Mouse (Mus musculus): ENCODE measurements around the gene Ttc41. TPM values are rescaled to one million over a fixed set of nuclear protein-coding genes. Genes with fewer than 3 reads are reported as not detected.

Ttc41 gene
- polyA plus RNA-seq, 1 experiment from 2014 or later = 3.4 TPM

DNA sequence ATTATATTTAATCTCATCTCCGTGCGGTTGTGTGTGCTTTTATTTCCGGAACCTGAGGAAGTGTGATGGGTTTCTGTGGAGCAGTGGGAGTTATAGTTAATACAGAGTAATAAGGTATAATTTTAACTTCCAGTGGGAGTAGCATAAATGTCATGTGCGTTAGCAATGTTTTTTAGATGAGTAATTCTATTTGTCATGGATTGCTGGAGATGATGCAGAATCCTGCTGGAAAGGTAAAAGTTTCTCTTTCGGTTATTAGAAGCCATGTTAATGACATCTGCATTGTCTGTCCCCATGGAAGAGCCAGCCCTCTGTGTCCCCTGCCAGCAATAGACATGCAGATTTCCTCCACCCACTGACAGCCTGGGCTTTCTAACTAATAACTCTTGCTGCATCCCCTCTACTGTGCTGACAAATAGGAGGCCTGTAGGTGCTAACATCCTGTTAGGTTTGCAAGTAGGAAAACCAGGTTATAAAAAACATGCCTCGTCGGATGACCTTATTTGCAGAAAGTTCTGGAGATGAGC lies 83.6 kb downstream of the Ttc41 start:
- ATAC-seq (ENCODE audit: low FRiP score) = no peak
- H3K9me3 ChIP-seq (replicated peaks) = no peaks in the 10 kb centered on the region
- no peak overlapping the region for H3K27ac ChIP-seq
- H3K27me3 ChIP-seq = no peaks in the 10 kb centered on the region
- no peak overlapping the region for H3K9ac ChIP-seq
- peaks cover 12% of the 10 kb centered on the region for H3K4me1 ChIP-seq
- no peak overlapping the region for H3K4me3 ChIP-seq
- H3K4me2 ChIP-seq (replicated peaks) = no peak overlapping the region
- H3K36me3 ChIP-seq = no peaks in the 10 kb centered on the region
- WGBS = 81% methylated on average over 7 of the region's 7 CpGs

GRCm38 (mm10) chr10:86791507-86792184 lies 86.0 kb downstream of the Ttc41 start:
- 78% methylated on average over 7 of the region's 7 CpGs for WGBS

GRCm38 (mm10) chr10:86793509-86793951 lies 87.9 kb downstream of the Ttc41 start:
- H3K9ac ChIP-seq = no peak overlapping the region
- H3K9me3 ChIP-seq (replicated peaks) = no peaks in the 10 kb centered on the region
- H3K27me3 ChIP-seq = no peaks in the 10 kb centered on the region
- 60% methylated on average over 2 of the region's 2 CpGs for WGBS
- no peak for ATAC-seq (ENCODE audit: low FRiP score)
- H3K36me3 ChIP-seq = no peaks in the 10 kb centered on the region
- no peak overlapping the region for H3K4me2 ChIP-seq (replicated peaks)
- no peak overlapping the region for H3K27ac ChIP-seq
- 0 out of 2 replicates have a peak, but pooled peaks cover 5% of the 10 kb centered on the region for H3K4me1 ChIP-seq
- H3K4me3 ChIP-seq = no peak overlapping the region

More at GRCm38 (mm10) chr10:86791507-86792184, 86.0 kb downstream of the Ttc41 start:
- Histone ChIP-seq H3K4me2 (replicated peaks) (no peak overlapping the region), H3K4me3 (no peak overlapping the region), H3K27ac (no peak overlapping the region), H3K36me3 (no peaks in the 10 kb centered on the region), H3K9ac (no peak overlapping the region), H3K4me1 (peaks cover 12% of the 10 kb centered on the region), H3K27me3 (no peaks in the 10 kb centered on the region), H3K9me3 (replicated peaks) (no peaks in the 10 kb centered on the region)
- no peak for ATAC-seq (ENCODE audit: low FRiP score)

DNA sequence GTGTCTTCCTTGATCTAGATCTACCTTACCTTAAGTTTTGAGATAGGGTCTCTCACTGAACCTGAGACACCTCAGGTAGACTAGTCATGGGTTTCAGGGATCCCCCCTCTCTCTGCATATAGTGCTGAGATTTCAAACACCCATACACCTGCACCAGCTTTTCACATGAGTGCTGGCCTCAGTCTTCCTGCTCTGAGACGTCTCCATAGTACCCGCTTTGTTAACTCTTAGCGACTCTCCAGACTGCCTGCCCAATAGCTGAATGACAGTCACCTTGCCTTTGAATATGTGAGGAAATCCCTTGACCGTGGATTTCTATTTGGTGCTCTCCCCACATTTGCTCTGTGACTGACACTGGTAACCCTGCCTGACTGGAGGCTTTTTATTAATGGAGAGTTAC lies 88.6 kb downstream of the Ttc41 start:
- no peaks in the 10 kb centered on the region for H3K9me3 ChIP-seq (replicated peaks)
- H3K4me3 ChIP-seq = no peak overlapping the region
- WGBS = 90% methylated on average over 4 of the region's 4 CpGs
- no peaks in the 10 kb centered on the region for H3K36me3 ChIP-seq
- no peak overlapping the region for H3K4me2 ChIP-seq (replicated peaks)
- no peak overlapping the region for H3K27ac ChIP-seq
- ATAC-seq (ENCODE audit: low FRiP score) = no peak
- 0 out of 2 replicates have a peak, but pooled peaks cover 5% of the 10 kb centered on the region for H3K4me1 ChIP-seq
- H3K9ac ChIP-seq = no peak overlapping the region
- H3K27me3 ChIP-seq = no peaks in the 10 kb centered on the region

GRCm38 (mm10) chr10:86794794-86795535 lies 89.4 kb downstream of the Ttc41 start:
- ATAC-seq (ENCODE audit: low FRiP score) = no peak
- Histone ChIP-seq H3K27me3 (no peaks in the 10 kb centered on the region), H3K27ac (no peak overlapping the region), H3K4me3 (no peak overlapping the region), H3K4me1 (0 out of 2 replicates have a peak, but pooled peaks cover 5% of the 10 kb centered on the region), H3K4me2 (replicated peaks) (no peak overlapping the region), H3K9ac (no peak overlapping the region), H3K36me3 (no peaks in the 10 kb centered on the region), H3K9me3 (replicated peaks) (no peaks in the 10 kb centered on the region)
- WGBS = 89% methylated on average over 9 of the region's 9 CpGs

- peak; percentile 35; the same call in 1 of the 2 replicates for ATAC-seq (ENCODE audit: low FRiP score)
These were observed 90.6 kb downstream of the Ttc41 start for GRCm38 (mm10) chr10:86796073-86796741.

GRCm38 (mm10) chr10:86807362-86807761 lies 101.8 kb downstream of the Ttc41 start:
- ATAC-seq (ENCODE audit: low FRiP score) = no peak
- 92% methylated on average over 1 of the region's 1 CpGs for WGBS

More at GRCm38 (mm10) chr10:86796073-86796741, 90.6 kb downstream of the Ttc41 start:
- 0 out of 2 replicates have a peak, but pooled peaks cover 5% of the 10 kb centered on the region for H3K4me1 ChIP-seq
- H3K36me3 ChIP-seq = no peaks in the 10 kb centered on the region
- no peaks in the 10 kb centered on the region for H3K9me3 ChIP-seq (replicated peaks)
- no peak overlapping the region for H3K4me2 ChIP-seq (replicated peaks)
- 95% methylated on average over 5 of the region's 5 CpGs for WGBS
- H3K4me3 ChIP-seq = no peak overlapping the region
- H3K27me3 ChIP-seq = no peaks in the 10 kb centered on the region
- H3K27ac ChIP-seq = no peak overlapping the region
- no peak overlapping the region for H3K9ac ChIP-seq

GRCm38 (mm10) chr10:86808013-86808758 lies 102.6 kb downstream of the Ttc41 start:
- peak; percentile 48; the same call in 1 of the 2 replicates for ATAC-seq (ENCODE audit: low FRiP score)
- Histone ChIP-seq H3K4me1 (0 out of 2 replicates have a peak, but pooled peaks cover 3% of the 10 kb centered on the region), H3K27ac (no peak overlapping the region), H3K4me2 (replicated peaks) (no peak overlapping the region), H3K9ac (no peak overlapping the region), H3K27me3 (no peaks in the 10 kb centered on the region), H3K4me3 (no peak overlapping the region), H3K36me3 (no peaks in the 10 kb centered on the region), H3K9me3 (replicated peaks) (no peaks in the 10 kb centered on the region)
- WGBS = 77% methylated on average over 15 of the region's 15 CpGs

More at GRCm38 (mm10) chr10:86807362-86807761, 101.8 kb downstream of the Ttc41 start:
- H3K9ac ChIP-seq = no peak overlapping the region
- 0 out of 2 replicates have a peak, but pooled peaks cover 3% of the 10 kb centered on the region for H3K4me1 ChIP-seq
- H3K27me3 ChIP-seq = no peaks in the 10 kb centered on the region
- no peak overlapping the region for H3K4me2 ChIP-seq (replicated peaks)
- H3K36me3 ChIP-seq = no peaks in the 10 kb centered on the region
- no peak overlapping the region for H3K4me3 ChIP-seq
- H3K9me3 ChIP-seq (replicated peaks) = no peaks in the 10 kb centered on the region
- no peak overlapping the region for H3K27ac ChIP-seq

GRCm38 (mm10) chr10:86810000-86810399 lies 104.4 kb downstream of the Ttc41 start:
- Histone ChIP-seq H3K4me2 (replicated peaks) (no peak overlapping the region), H3K4me1 (peaks cover 13% of the 10 kb centered on the region), H3K36me3 (no peaks in the 10 kb centered on the region), H3K27me3 (no peaks in the 10 kb centered on the region), H3K27ac (no peak overlapping the region), H3K9ac (no peak overlapping the region), H3K9me3 (replicated peaks) (no peaks in the 10 kb centered on the region), H3K4me3 (no peak overlapping the region)
- WGBS = 88% methylated on average over 9 of the region's 9 CpGs
- no peak for ATAC-seq (ENCODE audit: low FRiP score)

DNA sequence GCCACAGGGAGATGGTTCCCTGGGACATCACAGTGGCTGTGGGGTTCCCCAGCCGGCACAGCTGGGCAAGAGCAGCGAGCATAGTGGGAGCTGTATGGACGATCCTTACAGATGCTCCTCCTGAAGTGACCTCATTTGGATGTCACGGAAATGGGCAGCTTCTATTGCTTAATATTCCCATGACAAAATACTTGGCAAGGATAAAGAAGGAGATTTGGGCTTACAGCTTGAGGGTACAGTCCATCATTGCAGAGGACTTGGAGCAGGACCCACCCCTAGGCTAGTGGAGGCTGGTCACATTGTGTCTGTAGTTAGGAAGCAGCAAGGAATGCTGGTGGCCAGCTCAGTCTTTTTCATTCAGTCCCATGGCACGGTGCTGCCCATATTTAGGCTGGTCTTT lies 105.0 kb downstream of the Ttc41 start:
- no peak for ATAC-seq (ENCODE audit: low FRiP score)
- WGBS = 82% methylated on average over 5 of the region's 5 CpGs
- Histone ChIP-seq H3K27ac (no peak overlapping the region), H3K9me3 (replicated peaks) (no peaks in the 10 kb centered on the region), H3K36me3 (no peaks in the 10 kb centered on the region), H3K4me1 (peaks cover 13% of the 10 kb centered on the region), H3K27me3 (no peaks in the 10 kb centered on the region), H3K4me3 (no peak overlapping the region), H3K9ac (no peak overlapping the region), H3K4me2 (replicated peaks) (no peak overlapping the region)

DNA sequence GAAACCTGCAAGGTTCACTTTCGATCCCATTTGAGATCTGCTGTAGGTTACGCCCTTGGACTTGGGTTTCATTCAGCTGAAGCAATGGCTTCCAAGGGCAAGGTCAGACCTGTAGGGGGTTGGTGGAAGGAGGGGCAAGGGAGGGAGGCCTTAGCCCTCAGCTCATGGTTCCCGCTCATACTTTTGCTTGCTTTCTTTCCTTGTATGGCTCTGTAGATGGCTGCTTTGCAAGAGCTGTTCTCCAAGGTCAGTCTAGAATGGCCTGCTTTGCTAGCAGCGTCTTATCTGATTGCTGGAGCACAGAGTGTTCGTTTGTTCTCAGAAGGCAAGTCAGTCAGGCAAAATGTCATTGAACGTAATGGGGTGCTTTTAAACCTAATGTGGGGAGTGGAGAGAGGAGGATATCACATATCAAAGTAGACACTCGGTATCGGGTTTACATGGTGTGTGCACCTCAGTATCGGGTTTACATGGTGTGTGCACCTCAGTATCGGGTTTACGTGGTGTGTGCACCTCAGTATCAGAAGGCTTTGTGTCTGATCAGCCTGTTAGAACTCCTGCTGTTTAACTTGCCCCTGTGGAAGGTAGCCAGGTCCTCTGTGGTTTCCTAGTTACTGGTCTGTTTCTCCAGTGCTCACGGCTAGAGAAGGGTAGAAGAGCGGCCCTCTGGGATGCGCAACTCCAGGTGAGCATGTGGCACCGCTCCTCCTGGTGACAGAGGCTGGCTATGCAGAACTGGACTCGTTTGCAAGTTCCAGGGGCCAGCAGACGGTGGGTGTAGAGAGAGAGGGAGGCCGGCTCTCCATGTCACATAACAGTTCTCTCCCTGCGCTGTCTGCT lies 108.9 kb downstream of the Ttc41 start:
- H3K27me3 ChIP-seq = no peaks in the 10 kb centered on the region
- peak overlapping the region; percentile 55; the same call in 1 of the 2 replicates for H3K27ac ChIP-seq
- no peak overlapping the region for H3K4me3 ChIP-seq
- peaks cover 18% of the 10 kb centered on the region for H3K4me1 ChIP-seq
- no peak overlapping the region for H3K4me2 ChIP-seq (replicated peaks)
- H3K9me3 ChIP-seq (replicated peaks) = no peaks in the 10 kb centered on the region
- H3K36me3 ChIP-seq = no peaks in the 10 kb centered on the region
- 74% methylated on average over 19 of the region's 19 CpGs for WGBS
- ATAC-seq (ENCODE audit: low FRiP score) = no peak
- no peak overlapping the region for H3K9ac ChIP-seq
